ENCODE assay signal across 8 mouse cellular contexts in the genomic region with DNA sequence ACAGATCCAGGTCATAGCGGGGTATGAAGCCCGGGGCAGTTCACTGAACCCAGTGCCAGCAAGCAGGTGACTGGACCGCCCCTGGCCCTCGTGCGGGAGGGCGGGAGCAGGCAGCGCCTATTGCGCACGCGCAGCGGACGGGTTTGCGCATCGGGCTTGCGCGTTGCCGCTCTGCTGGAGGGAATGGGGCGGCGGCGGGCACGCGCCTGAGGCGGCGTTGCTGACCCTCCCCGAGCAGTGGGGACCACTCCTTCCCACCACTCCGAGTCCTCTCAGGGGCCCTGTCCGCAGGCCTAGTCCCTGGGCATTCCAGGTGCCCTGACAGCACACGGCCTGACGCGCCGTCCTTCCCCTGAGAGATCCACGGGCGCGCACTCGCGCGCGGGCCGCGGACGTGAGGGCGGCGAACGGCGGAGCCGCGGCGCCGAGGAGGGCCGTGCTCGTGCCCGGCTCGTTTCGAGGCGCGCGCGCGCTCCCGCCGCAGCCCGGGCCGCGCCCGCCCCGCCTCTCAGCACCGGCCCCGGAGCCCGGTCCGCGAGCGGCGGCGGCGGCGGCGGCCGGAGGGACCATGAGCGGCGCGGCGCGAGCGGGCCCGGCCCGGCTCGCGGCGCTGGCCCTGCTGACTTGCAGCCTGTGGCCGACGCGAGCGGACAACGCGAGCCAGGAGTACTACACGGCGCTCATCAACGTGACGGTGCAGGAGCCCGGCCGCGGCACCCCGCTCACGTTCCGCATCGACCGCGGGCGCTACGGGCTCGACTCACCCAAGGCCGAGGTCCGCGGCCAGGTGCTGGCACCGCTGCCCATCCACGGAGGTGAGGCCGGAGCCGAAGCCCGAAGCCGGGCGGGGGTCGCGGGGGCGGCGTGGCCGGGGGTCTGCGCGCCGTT. TPM values are rescaled to one million over a fixed set of nuclear protein-coding genes. Genes with fewer than 3 reads are reported as not detected.
A peak's percentile ranks its signal among the peaks of the same experiment; 100 is the strongest.
DNase-seq lines count a peak whose midpoint lies in the region; ATAC-seq and TF ChIP-seq lines count a peak whose summit lies in the region.

A gene (plus strand): TSS at position 514 of the 888 bp plus-strand sequence.

- H3K4me3 ChIP-seq in hindbrain, embryonic 12.5 days: peak within 1 kb of the TSS; percentile 96
- H3K4me3 ChIP-seq in lung, postnatal 0 days (ENCODE audit: low read depth, low read length): peak within 1 kb of the TSS; percentile 88

- H3K4me1 ChIP-seq in hindbrain, embryonic 12.5 days: peaks cover 25% of the 10 kb centered on the region
- peaks cover 9% of the 10 kb centered on the region; the same call in 1 of the 2 replicates for H3K4me1 ChIP-seq in lung, postnatal 0 days (ENCODE audit: insufficient read depth, low read depth, low read length)

- no peaks in the 10 kb centered on the region for H3K9me3 ChIP-seq in hindbrain, embryonic 12.5 days (replicated peaks)
- H3K9me3 ChIP-seq in lung, postnatal 0 days (ENCODE audit: low read length): no peaks in the 10 kb centered on the region

- H3K9ac ChIP-seq in hindbrain, embryonic 12.5 days: peak within 1 kb of the TSS; percentile 99
- peak within 1 kb of the TSS; percentile 88 for H3K9ac ChIP-seq in lung, postnatal 0 days (replicated peaks; ENCODE audit: low read depth)

- H3K27ac ChIP-seq in hindbrain, embryonic 12.5 days: peak within 1 kb of the TSS; percentile 93
- peak within 1 kb of the TSS; percentile 87 for H3K27ac ChIP-seq in lung, postnatal 0 days (ENCODE audit: low read length)

- no peaks in the 10 kb centered on the region for H3K36me3 ChIP-seq in hindbrain, embryonic 12.5 days
- H3K36me3 ChIP-seq in lung, postnatal 0 days (ENCODE audit: insufficient read depth, low read length): no peaks in the 10 kb centered on the region

- no peak for TF ChIP-seq EP300 in lung, postnatal 0 days (IDR thresholded peaks at IDR 0.05)

- WGBS in hindbrain, embryonic 12.5 days: under 1% methylated on average over 90 of the region's 129 CpGs
- under 1% methylated on average over 76 of the region's 129 CpGs for WGBS in lung, postnatal 0 days

- peaks cover 15% of the 10 kb centered on the region; the same call in 1 of the 2 replicates for H3K27me3 ChIP-seq in hindbrain, embryonic 12.5 days
- H3K27me3 ChIP-seq in lung, postnatal 0 days (replicated peaks; ENCODE audit: insufficient read depth, low read length): no peaks in the 10 kb centered on the region

- peak; percentile 90 for DNase-seq in R1 (ENCODE audit: low read depth, low spot score)
- peak; percentile 97 to 98 for DNase-seq in cerebellum, postnatal 14 days
- peak; percentile 89 to 92 for DNase-seq in frontal cortex, postnatal 14 days (ENCODE audit: low spot score in 2 of 2)
- DNase-seq in layer of hippocampus, postnatal 10 days (ENCODE audit: low spot score in 2 of 2): peak; percentile 96 to 98
- peak; percentile 94 for DNase-seq in lung, postnatal 0 days (ENCODE audit: low spot score)
- peak; percentile 91 for DNase-seq in ovary, postnatal 14 days (ENCODE audit: low spot score)
- peak; percentile 90 to 94 for DNase-seq in thymus, postnatal 10 days (ENCODE audit: low spot score in 2 of 2)

- H3K4me2 ChIP-seq in hindbrain, embryonic 12.5 days (replicated peaks): peak within 1 kb of the TSS; percentile 72
- H3K4me2 ChIP-seq in lung, postnatal 0 days (replicated peaks; ENCODE audit: low read depth, low read length): peak within 1 kb of the TSS; percentile 85

- no peak; the same call in 1 of the 2 replicates for TF ChIP-seq CTCF in lung, postnatal 0 days (IDR thresholded peaks at IDR 0.05)

- peak; percentile 90 for ATAC-seq in hindbrain, embryonic 12.5 days (ENCODE audit: low FRiP score)
- ATAC-seq in lung, postnatal 0 days: peak; percentile 93

RNA-seq across cellular contexts. Expression of the gene that starts here (rescaled TPM):
- polyA plus RNA-seq in hindbrain, embryonic 12.5 days (2016; fragmentation: Nextera tagmentation; extraction: Ambion mirVana): 84.2 and 84.3 TPM in 2 replicates
- 10 to 100 TPM; 84.5 to 87.4 TPM for total RNA-seq in layer of hippocampus, postnatal 10 days (2021)
- polyA plus RNA-seq in lung, postnatal 0 days (2015; fragmentation: Nextera tagmentation; extraction: Ambion mirVana): 77.5 and 81.6 TPM in 2 replicates

Comparison
In these comparisons a context has a peak if more than half of its experiments do, and no peak if none do; other contexts are left out.
1. Peak in every context shown above with its lines: DNase-seq, ATAC-seq, H3K4me3 ChIP-seq and H3K27ac ChIP-seq.